Mouse (Mus musculus): ENCODE results near the gene Ank3. TPM values are rescaled to one million over a fixed set of nuclear protein-coding genes. Genes with fewer than 3 reads are reported as not detected.
A peak's percentile ranks its signal among the peaks of the same experiment; 100 is the strongest.

The Ank3 gene
- polyA plus RNA-seq, 1 experiment from 2014 or later: 70.0 TPM

DNA sequence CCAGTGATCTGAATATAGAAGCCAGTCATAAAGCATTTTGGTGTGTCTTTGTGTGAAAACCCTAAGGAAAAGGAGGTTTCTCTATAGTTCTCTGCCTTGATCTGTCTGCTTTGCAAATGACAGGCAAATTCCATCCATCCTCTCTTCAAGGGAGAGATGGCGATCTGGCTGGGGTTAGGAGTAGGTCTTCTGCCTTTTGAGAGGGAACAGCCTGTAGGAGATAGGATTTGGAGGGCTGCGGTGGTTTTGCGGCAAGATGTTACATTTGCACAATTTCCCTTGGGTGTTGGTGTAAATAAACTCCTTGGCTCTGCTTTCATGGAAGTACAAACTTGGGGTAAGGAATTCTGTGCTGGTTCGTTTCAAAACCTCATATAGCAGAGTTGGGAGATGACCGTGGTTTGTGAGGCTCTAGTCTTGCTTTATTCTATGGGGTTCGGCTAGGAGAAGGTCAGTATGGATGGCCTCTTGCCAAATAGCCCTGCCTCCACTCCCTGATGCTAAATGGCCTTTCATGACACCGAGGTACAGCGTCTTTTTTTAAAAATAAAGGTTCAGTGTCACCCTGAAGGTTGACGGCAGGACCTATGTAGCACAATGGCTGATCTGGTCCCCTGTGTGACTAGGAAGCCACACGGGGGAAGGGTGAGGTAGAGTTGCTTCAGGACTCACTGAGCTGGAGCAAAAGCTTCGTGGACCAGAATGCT is 309.4 kb downstream of the Ank3 start:
- Histone ChIP-seq H3K9ac (ENCODE audit: low read length) (no peak overlapping the region; the same call in 1 of the 2 replicates), H3K36me3 (ENCODE audit: control insufficient read depth, insufficient read depth, low read length) (no peaks in the 10 kb centered on the region), H3K27ac (ENCODE audit: low read depth, low read length) (no peak overlapping the region), H3K27me3 (ENCODE audit: control insufficient read depth, insufficient read depth, low read length) (no peaks in the 10 kb centered on the region), H3K9me3 (ENCODE audit: control insufficient read depth, low read length) (no peaks in the 10 kb centered on the region), H3K4me3 (ENCODE audit: low read depth, low read length) (peak overlapping the region; percentile 36; the same call in 1 of the 2 replicates), H3K4me1 (ENCODE audit: control insufficient read depth, insufficient read depth, low read length) (peaks cover 19% of the 10 kb centered on the region), H3K4me2 (ENCODE audit: low read depth) (peak overlapping the region; percentile 64)
- DNase-seq (ENCODE audit: low spot score) (no peak), ATAC-seq (ENCODE audit: insufficient read depth, low FRiP score, low TSS enrichment) (no peak)
- WGBS: 81% methylated on average over 11 of the region's 11 CpGs

- no peak overlapping the region for H3K4me3 ChIP-seq (ENCODE audit: low read depth, low read length)
- ATAC-seq (ENCODE audit: insufficient read depth, low FRiP score, low TSS enrichment) (no peak), DNase-seq (ENCODE audit: low spot score) (no peak)
- H3K9me3 ChIP-seq (ENCODE audit: control insufficient read depth, low read length): no peaks in the 10 kb centered on the region
- no peak overlapping the region for H3K27ac ChIP-seq (ENCODE audit: low read depth, low read length)
- no peaks in the 10 kb centered on the region for H3K27me3 ChIP-seq (ENCODE audit: control insufficient read depth, insufficient read depth, low read length)
- H3K4me2 ChIP-seq (ENCODE audit: low read depth): no peak overlapping the region
- H3K4me1 ChIP-seq (ENCODE audit: control insufficient read depth, insufficient read depth, low read length): peaks cover 19% of the 10 kb centered on the region
- no peak overlapping the region for H3K9ac ChIP-seq (ENCODE audit: low read length)
- no peaks in the 10 kb centered on the region for H3K36me3 ChIP-seq (ENCODE audit: control insufficient read depth, insufficient read depth, low read length)
- WGBS: 85% methylated on average over 2 of the region's 2 CpGs
These were observed 311.1 kb downstream of the Ank3 start for GRCm38 (mm10) chr10:69709631-69710030.

DNA sequence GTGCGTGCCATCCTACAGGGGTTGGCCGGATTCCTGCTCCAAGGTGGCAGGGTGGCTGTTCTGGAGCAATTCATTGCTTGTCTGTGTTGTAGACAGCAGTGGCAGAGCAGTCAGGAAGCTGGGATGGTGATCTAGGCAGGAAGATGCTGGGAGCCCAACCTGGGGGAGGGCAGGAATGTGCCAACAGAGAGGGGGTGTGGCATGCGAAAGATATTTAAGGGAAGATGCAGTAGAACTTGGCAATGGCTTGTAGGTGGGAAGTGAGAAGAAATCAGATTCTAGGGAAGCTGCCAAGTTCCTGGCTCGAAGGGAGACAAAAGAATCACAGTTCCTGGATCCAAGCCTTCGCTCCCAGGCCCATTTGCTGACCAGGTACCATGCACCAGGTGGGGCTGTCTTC is 312.2 kb downstream of the Ank3 start:
- ATAC-seq (ENCODE audit: insufficient read depth, low FRiP score, low TSS enrichment) (no peak), DNase-seq (ENCODE audit: low spot score) (no peak)
- Histone ChIP-seq H3K4me1 (ENCODE audit: control insufficient read depth, insufficient read depth, low read length) (peaks cover 13% of the 10 kb centered on the region), H3K9me3 (ENCODE audit: control insufficient read depth, low read length) (no peaks in the 10 kb centered on the region), H3K27me3 (ENCODE audit: control insufficient read depth, insufficient read depth, low read length) (no peaks in the 10 kb centered on the region), H3K27ac (ENCODE audit: low read depth, low read length) (no peak overlapping the region), H3K4me3 (ENCODE audit: low read depth, low read length) (no peak overlapping the region), H3K9ac (ENCODE audit: low read length) (no peak overlapping the region), H3K4me2 (ENCODE audit: low read depth) (no peak overlapping the region), H3K36me3 (ENCODE audit: control insufficient read depth, insufficient read depth, low read length) (no peaks in the 10 kb centered on the region)
- 93% methylated on average over 5 of the region's 5 CpGs for WGBS

GRCm38 (mm10) chr10:69716907-69717306 is 318.3 kb downstream of the Ank3 start:
- Histone ChIP-seq H3K27me3 (ENCODE audit: control insufficient read depth, insufficient read depth, low read length) (no peaks in the 10 kb centered on the region), H3K4me3 (ENCODE audit: low read depth, low read length) (no peak overlapping the region), H3K9me3 (ENCODE audit: control insufficient read depth, low read length) (no peaks in the 10 kb centered on the region), H3K4me1 (ENCODE audit: control insufficient read depth, insufficient read depth, low read length) (peaks cover 19% of the 10 kb centered on the region), H3K36me3 (ENCODE audit: control insufficient read depth, insufficient read depth, low read length) (no peaks in the 10 kb centered on the region), H3K4me2 (ENCODE audit: low read depth) (no peak overlapping the region), H3K27ac (ENCODE audit: low read depth, low read length) (no peak overlapping the region), H3K9ac (ENCODE audit: low read length) (no peak overlapping the region)
- ATAC-seq (ENCODE audit: insufficient read depth, low FRiP score, low TSS enrichment) (no peak), DNase-seq (ENCODE audit: low spot score) (no peak)
- 75% methylated on average over 4 of the region's 4 CpGs for WGBS

GRCm38 (mm10) chr10:69719421-69719820 is 320.8 kb downstream of the Ank3 start:
- DNase-seq (ENCODE audit: low spot score): no peak
- H3K4me3 ChIP-seq (ENCODE audit: low read depth, low read length): no peak overlapping the region
- no peak overlapping the region for H3K9ac ChIP-seq (ENCODE audit: low read length)
- 0 out of 2 replicates have a peak, but pooled peaks have one; percentile 8 for ATAC-seq (ENCODE audit: insufficient read depth, low FRiP score, low TSS enrichment)
- H3K27me3 ChIP-seq (ENCODE audit: control insufficient read depth, insufficient read depth, low read length): no peaks in the 10 kb centered on the region
- H3K9me3 ChIP-seq (ENCODE audit: control insufficient read depth, low read length): no peaks in the 10 kb centered on the region
- no peak overlapping the region for H3K4me2 ChIP-seq (ENCODE audit: low read depth)
- H3K27ac ChIP-seq (ENCODE audit: low read depth, low read length): peak overlapping the region; percentile 72
- no peaks in the 10 kb centered on the region for H3K36me3 ChIP-seq (ENCODE audit: control insufficient read depth, insufficient read depth, low read length)
- 75% methylated on average over 5 of the region's 5 CpGs for WGBS
- peaks cover 22% of the 10 kb centered on the region for H3K4me1 ChIP-seq (ENCODE audit: control insufficient read depth, insufficient read depth, low read length)

GRCm38 (mm10) chr10:69719901-69720415 is 321.4 kb downstream of the Ank3 start:
- H3K9ac ChIP-seq (ENCODE audit: low read length): no peak overlapping the region
- peak overlapping the region; percentile 72 for H3K27ac ChIP-seq (ENCODE audit: low read depth, low read length)
- H3K27me3 ChIP-seq (ENCODE audit: control insufficient read depth, insufficient read depth, low read length): no peaks in the 10 kb centered on the region
- ATAC-seq (ENCODE audit: insufficient read depth, low FRiP score, low TSS enrichment): peak; percentile 67
- no peaks in the 10 kb centered on the region for H3K9me3 ChIP-seq (ENCODE audit: control insufficient read depth, low read length)
- WGBS: 45% methylated on average over 12 of the region's 12 CpGs
- peaks cover 22% of the 10 kb centered on the region for H3K4me1 ChIP-seq (ENCODE audit: control insufficient read depth, insufficient read depth, low read length)
- no peak overlapping the region for H3K4me2 ChIP-seq (ENCODE audit: low read depth)
- DNase-seq (ENCODE audit: low spot score): peak; percentile 62
- no peak overlapping the region for H3K4me3 ChIP-seq (ENCODE audit: low read depth, low read length)
- H3K36me3 ChIP-seq (ENCODE audit: control insufficient read depth, insufficient read depth, low read length): no peaks in the 10 kb centered on the region

GRCm38 (mm10) chr10:69720452-69720851 is 321.9 kb downstream of the Ank3 start:
- 36% methylated on average over 10 of the region's 10 CpGs for WGBS
- peak; percentile 36; the same call in 1 of the 2 replicates for ATAC-seq (ENCODE audit: insufficient read depth, low FRiP score, low TSS enrichment)
- no peak overlapping the region for H3K9ac ChIP-seq (ENCODE audit: low read length)

DNA sequence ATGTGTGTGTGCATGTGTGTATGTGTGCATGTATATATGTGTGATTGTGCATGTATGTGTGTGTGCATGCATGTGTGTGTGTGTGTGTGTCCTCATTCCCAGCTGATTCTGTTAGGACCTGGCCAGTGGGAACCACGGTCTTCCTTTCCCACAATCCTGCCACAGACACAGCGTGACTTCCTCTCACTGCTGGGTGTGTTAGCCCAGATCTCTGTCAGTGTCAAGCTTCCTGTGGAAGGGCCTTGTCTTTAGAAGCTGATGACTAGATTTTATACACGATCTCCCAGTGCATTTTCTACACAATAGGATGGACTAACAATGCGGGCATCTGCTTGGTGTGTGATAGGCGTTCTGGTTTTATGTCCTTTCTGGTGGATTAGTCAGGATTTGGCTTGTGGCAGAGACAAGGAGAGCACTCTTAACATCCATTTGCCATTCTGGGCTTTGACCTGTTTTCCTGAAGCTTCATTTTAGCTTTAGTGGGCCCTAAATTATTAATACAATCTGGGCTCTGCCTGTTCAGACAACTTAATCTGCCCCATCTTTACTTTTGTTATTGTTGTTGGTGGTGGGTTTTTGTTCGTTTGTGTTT is 322.4 kb downstream of the Ank3 start:
- 42% methylated on average over 6 of the region's 6 CpGs for WGBS
- H3K4me3 ChIP-seq (ENCODE audit: low read depth, low read length): no peak overlapping the region
- H3K9me3 ChIP-seq (ENCODE audit: control insufficient read depth, low read length): no peaks in the 10 kb centered on the region
- H3K4me1 ChIP-seq (ENCODE audit: control insufficient read depth, insufficient read depth, low read length): peaks cover 22% of the 10 kb centered on the region
- H3K4me2 ChIP-seq (ENCODE audit: low read depth): no peak overlapping the region
- peak overlapping the region; percentile 72 for H3K27ac ChIP-seq (ENCODE audit: low read depth, low read length)
- ATAC-seq (ENCODE audit: insufficient read depth, low FRiP score, low TSS enrichment): no peak
- DNase-seq (ENCODE audit: low spot score): peak; percentile 21
- H3K27me3 ChIP-seq (ENCODE audit: control insufficient read depth, insufficient read depth, low read length): no peaks in the 10 kb centered on the region
- H3K36me3 ChIP-seq (ENCODE audit: control insufficient read depth, insufficient read depth, low read length): no peaks in the 10 kb centered on the region
- H3K9ac ChIP-seq (ENCODE audit: low read length): no peak overlapping the region

More at GRCm38 (mm10) chr10:69720452-69720851, 321.9 kb downstream of the Ank3 start:
- peak overlapping the region; percentile 72 for H3K27ac ChIP-seq (ENCODE audit: low read depth, low read length)
- peak; percentile 21 for DNase-seq (ENCODE audit: low spot score)
- H3K4me2 ChIP-seq (ENCODE audit: low read depth): no peak overlapping the region
- no peaks in the 10 kb centered on the region for H3K9me3 ChIP-seq (ENCODE audit: control insufficient read depth, low read length)
- no peak overlapping the region for H3K4me3 ChIP-seq (ENCODE audit: low read depth, low read length)
- no peaks in the 10 kb centered on the region for H3K27me3 ChIP-seq (ENCODE audit: control insufficient read depth, insufficient read depth, low read length)
- H3K36me3 ChIP-seq (ENCODE audit: control insufficient read depth, insufficient read depth, low read length): no peaks in the 10 kb centered on the region
- peaks cover 22% of the 10 kb centered on the region for H3K4me1 ChIP-seq (ENCODE audit: control insufficient read depth, insufficient read depth, low read length)

GRCm38 (mm10) chr10:69724159-69724558 is 325.6 kb downstream of the Ank3 start:
- DNase-seq (ENCODE audit: low spot score) (no peak), ATAC-seq (ENCODE audit: insufficient read depth, low FRiP score, low TSS enrichment) (no peak)
- H3K27me3 ChIP-seq (ENCODE audit: control insufficient read depth, insufficient read depth, low read length): no peaks in the 10 kb centered on the region
- H3K4me3 ChIP-seq (ENCODE audit: low read depth, low read length): no peak overlapping the region
- no peaks in the 10 kb centered on the region for H3K9me3 ChIP-seq (ENCODE audit: control insufficient read depth, low read length)
- WGBS: 94% methylated on average over 4 of the region's 4 CpGs
- H3K9ac ChIP-seq (ENCODE audit: low read length): no peak overlapping the region
- H3K4me2 ChIP-seq (ENCODE audit: low read depth): no peak overlapping the region
- no peak overlapping the region for H3K27ac ChIP-seq (ENCODE audit: low read depth, low read length)
- H3K4me1 ChIP-seq (ENCODE audit: control insufficient read depth, insufficient read depth, low read length): peaks cover 20% of the 10 kb centered on the region
- no peaks in the 10 kb centered on the region for H3K36me3 ChIP-seq (ENCODE audit: control insufficient read depth, insufficient read depth, low read length)

Data from neural tube, embryonic 11.5 days (tissue).